Mouse (Mus musculus): ENCODE measurements around the gene Hist1h4m. TPM values are rescaled to one million over a fixed set of nuclear protein-coding genes. Genes with fewer than 3 reads are reported as not detected.
"Not testable (repeated sequence)": the region's sequence is repeated elsewhere in the genome, so short reads cannot be mapped to it uniquely, and the experiment has no call there.

Hist1h4m gene
- total and polyA plus RNA-seq, 2 experiments from 2014 or later: 1.8 to 2.3 TPM

DNA sequence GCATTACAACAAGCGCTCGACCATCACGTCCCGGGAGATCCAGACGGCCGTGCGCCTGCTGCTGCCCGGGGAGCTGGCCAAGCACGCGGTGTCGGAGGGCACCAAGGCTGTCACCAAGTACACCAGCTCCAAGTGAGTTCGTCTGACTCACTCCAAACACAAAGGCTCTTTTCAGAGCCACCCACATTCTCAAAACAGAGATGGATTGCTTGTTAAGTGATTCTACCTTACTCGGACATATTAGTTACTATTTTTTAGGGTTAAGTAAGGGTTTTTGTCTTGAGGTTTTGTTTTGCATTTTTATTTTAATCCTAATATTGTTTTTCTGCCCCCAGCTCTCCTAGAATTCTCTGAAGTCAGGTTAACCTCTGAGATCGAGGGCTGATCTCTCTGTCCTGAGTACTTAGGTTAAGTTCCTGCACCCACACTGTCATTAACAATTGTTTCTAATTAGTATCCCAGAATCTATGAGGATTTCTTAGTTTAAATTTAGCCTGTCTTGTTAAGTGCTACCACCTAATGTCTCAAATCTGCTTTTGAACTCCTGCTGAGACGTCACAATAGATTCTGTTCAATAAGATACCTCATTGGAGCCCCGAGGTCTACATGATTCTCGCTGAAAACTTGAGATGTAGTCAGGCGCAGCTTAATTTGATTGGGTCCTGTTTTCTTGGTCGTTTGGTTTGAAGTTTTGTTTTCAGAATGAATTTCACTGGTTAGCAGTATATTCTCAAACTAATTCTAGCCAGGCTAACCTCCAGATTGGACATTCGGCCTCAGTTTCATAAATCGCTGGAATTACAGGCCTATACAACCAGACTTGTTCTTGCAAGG is 23.6 kb upstream of the Hist1h4m start:
- no peak for TF ChIP-seq CTCF (IDR thresholded peaks at IDR 0.05)
- no peaks in the 10 kb centered on the region for H3K27me3 ChIP-seq (ENCODE audit: insufficient read depth, low read length)
- H3K27ac ChIP-seq (ENCODE audit: low read depth, low read length): no peak overlapping the region
- no peak overlapping the region for H3K9ac ChIP-seq (replicated peaks; ENCODE audit: low read length, poor library complexity, severe bottlenecking)
- peaks cover 4% of the 10 kb centered on the region; the same call in 1 of the 2 replicates for H3K4me1 ChIP-seq (ENCODE audit: insufficient read depth, low read length)
- peak; percentile 24 for ATAC-seq (ENCODE audit: low FRiP score)
- DNase-seq (ENCODE audit: low spot score): no peak
- 14% methylated on average over 13 of the region's 21 CpGs for WGBS
- H3K9me3 ChIP-seq (ENCODE audit: low read length): no peaks in the 10 kb centered on the region
- H3K4me3 ChIP-seq (ENCODE audit: low read depth, low read length): peak overlapping the region; percentile 36
- peak overlapping the region; percentile 52 for H3K4me2 ChIP-seq (ENCODE audit: low read depth, low read length, poor library complexity, severe bottlenecking)
- H3K36me3 ChIP-seq (ENCODE audit: insufficient read depth, low read length): no peaks in the 10 kb centered on the region

DNA sequence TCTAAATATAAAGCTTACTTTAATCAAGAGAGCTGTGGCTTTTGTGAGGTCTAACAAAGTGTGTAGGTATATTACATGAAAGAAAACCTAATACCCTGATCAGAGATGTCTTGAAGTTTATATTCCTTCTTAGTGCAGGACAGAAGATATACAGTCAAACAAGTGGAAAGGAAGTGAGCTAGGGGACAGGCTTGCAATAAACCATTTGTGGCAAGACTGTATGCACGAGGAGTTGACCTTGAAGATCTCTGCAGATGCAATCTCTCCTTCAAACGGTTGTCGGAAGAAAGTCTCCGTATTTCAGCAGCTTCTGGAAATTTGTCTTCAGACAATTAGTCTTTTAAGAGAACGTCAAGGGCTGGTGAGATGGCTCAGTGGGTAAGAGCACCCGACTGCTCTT is 21.6 kb upstream of the Hist1h4m start:
- H3K4me3 ChIP-seq (ENCODE audit: low read depth, low read length): no peak overlapping the region
- WGBS: 75% methylated on average over 6 of the region's 6 CpGs

DNA sequence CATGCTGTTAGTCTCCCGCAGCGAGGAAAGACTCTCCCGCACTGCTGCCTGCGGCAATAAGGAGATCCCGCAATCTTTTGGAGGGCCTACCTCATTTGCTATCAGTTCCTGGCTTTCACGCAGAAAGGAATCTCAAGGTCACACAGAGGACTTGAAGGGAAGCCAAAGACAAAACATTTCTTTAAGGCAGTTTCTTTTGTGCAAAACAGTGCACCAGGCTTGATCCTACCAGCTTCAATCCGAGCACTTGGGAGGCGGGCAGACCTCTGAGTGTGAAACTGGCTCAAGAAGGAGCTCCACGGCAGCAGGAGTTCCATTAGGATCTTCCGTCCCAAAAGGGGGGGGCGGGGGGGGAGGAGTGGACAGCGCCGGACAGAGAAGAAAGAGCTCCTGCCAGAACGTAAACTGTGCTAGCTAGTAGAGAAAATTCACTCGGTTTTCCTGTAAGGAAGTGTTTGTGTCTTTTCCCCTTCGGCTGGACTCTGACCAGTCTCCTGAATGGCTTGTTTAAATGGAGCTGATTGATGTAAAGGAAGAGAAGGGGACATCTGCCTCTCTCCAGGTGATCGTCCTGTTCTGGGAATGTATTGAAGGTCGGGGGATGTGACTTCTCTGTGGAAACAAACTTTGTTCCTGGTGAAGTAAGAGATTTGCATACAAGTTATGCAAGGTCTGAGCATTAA is 20.8 kb upstream of the Hist1h4m start:
- ATAC-seq (ENCODE audit: low FRiP score) (no peak), DNase-seq (ENCODE audit: low spot score) (no peak)
- WGBS: 6% methylated on average over 16 of the region's 18 CpGs
- Histone ChIP-seq H3K27ac (ENCODE audit: low read depth, low read length) (no peak overlapping the region), H3K36me3 (ENCODE audit: insufficient read depth, low read length) (no peaks in the 10 kb centered on the region), H3K4me1 (ENCODE audit: insufficient read depth, low read length) (no peaks in the 10 kb centered on the region), H3K9ac (replicated peaks; ENCODE audit: low read length, poor library complexity, severe bottlenecking) (peak overlapping the region; percentile 36; the same call in 1 of the 2 replicates), H3K4me3 (ENCODE audit: low read depth, low read length) (no peak overlapping the region), H3K4me2 (ENCODE audit: low read depth, low read length, poor library complexity, severe bottlenecking) (peak overlapping the region; percentile 29), H3K27me3 (ENCODE audit: insufficient read depth, low read length) (no peaks in the 10 kb centered on the region), H3K9me3 (ENCODE audit: low read length) (no peaks in the 10 kb centered on the region)
- no peak for TF ChIP-seq CTCF (IDR thresholded peaks at IDR 0.05)

More for the DNA sequence above, 21.6 kb upstream of the Hist1h4m start:
- ATAC-seq (ENCODE audit: low FRiP score) (no peak), DNase-seq (ENCODE audit: low spot score) (no peak)
- Histone ChIP-seq H3K27me3 (ENCODE audit: insufficient read depth, low read length) (no peaks in the 10 kb centered on the region), H3K9me3 (ENCODE audit: low read length) (no peaks in the 10 kb centered on the region), H3K4me2 (ENCODE audit: low read depth, low read length, poor library complexity, severe bottlenecking) (no peak overlapping the region), H3K27ac (ENCODE audit: low read depth, low read length) (no peak overlapping the region), H3K4me1 (ENCODE audit: insufficient read depth, low read length) (no peaks in the 10 kb centered on the region), H3K9ac (replicated peaks; ENCODE audit: low read length, poor library complexity, severe bottlenecking) (no peak overlapping the region), H3K36me3 (ENCODE audit: insufficient read depth, low read length) (no peaks in the 10 kb centered on the region)
- no peak for TF ChIP-seq CTCF (IDR thresholded peaks at IDR 0.05)

DNA sequence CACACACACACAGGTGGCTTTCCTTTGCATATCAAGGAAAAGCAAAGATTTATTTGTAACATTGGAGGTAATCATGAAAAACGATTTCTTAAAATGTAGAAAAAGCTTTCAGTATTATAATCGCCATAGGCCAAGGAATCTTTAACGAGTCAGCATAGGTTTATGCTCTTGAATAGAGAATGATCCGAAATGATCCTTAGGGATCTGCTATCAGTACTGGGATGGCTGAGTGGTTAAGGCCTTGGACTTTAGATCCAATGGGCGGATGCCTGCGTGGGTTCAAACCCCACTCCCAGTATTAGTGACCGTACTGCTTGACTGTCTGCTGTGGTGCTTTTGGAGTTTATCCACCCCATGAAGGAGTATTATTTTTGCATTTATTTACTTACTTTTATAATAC is 16.0 kb upstream of the Hist1h4m start:
- Histone ChIP-seq H3K9me3 (ENCODE audit: low read length) (no peaks in the 10 kb centered on the region), H3K4me2 (ENCODE audit: low read depth, low read length, poor library complexity, severe bottlenecking) (no peak overlapping the region), H3K27ac (ENCODE audit: low read depth, low read length) (no peak overlapping the region), H3K36me3 (ENCODE audit: insufficient read depth, low read length) (no peaks in the 10 kb centered on the region), H3K9ac (replicated peaks; ENCODE audit: low read length, poor library complexity, severe bottlenecking) (no peak overlapping the region), H3K4me1 (ENCODE audit: insufficient read depth, low read length) (no peaks in the 10 kb centered on the region), H3K4me3 (ENCODE audit: low read depth, low read length) (no peak overlapping the region), H3K27me3 (ENCODE audit: insufficient read depth, low read length) (no peaks in the 10 kb centered on the region)
- no peak for DNase-seq (ENCODE audit: low spot score)
- 94% methylated on average over 7 of the region's 7 CpGs for WGBS
- no peak for TF ChIP-seq CTCF (IDR thresholded peaks at IDR 0.05)
- no peak for ATAC-seq (ENCODE audit: low FRiP score)

DNA sequence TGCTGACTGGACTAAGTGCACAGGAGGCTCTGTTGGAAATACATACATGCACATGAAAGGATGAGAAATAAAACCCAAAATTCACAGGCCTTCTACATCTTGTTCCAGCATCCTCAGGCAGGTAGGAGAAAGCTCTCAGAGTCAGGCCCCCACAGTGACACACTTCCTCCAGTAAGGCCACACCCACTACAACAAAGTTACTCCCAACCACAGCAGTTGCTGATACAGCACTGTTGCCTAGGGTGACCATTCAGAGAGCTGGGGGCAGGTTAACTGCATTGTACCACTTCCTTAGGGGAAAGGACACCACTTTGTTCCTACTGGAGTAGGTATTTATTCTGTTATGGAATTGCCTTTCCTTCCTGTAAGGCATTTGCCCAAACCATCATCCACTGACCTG is 14.4 kb upstream of the Hist1h4m start:
- H3K36me3 ChIP-seq (ENCODE audit: insufficient read depth, low read length); H3K9me3 ChIP-seq (ENCODE audit: low read length); H3K27me3 ChIP-seq (ENCODE audit: insufficient read depth, low read length); H3K4me1 ChIP-seq (ENCODE audit: insufficient read depth, low read length); ATAC-seq (ENCODE audit: low FRiP score); H3K4me3 ChIP-seq (ENCODE audit: low read depth, low read length); H3K27ac ChIP-seq (ENCODE audit: low read depth, low read length); H3K4me2 ChIP-seq (ENCODE audit: low read depth, low read length, poor library complexity, severe bottlenecking); DNase-seq (ENCODE audit: low spot score); H3K9ac ChIP-seq (replicated peaks; ENCODE audit: low read length, poor library complexity, severe bottlenecking): not testable (repeated sequence)

DNA sequence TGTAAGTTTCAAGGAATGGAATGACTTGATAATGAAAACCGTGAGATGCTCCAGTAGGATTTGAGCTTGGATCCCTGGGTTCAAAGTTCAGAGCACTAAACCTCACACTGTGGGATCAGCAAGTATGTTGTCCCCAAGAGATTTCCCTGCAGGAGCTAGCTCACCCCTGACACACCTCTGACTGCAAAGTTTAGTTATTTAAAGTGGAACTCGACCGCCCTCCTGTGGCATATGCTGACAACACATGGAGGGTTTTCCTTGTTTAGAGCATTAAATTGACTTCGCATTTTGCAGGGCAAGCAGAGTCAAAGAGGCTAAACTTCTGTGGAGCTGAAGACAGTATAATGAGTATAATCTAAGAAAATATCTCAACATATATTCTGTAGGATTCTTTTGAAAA is 8.5 kb upstream of the Hist1h4m start:
- not testable (repeated sequence) for H3K4me1 ChIP-seq (ENCODE audit: insufficient read depth, low read length); H3K9ac ChIP-seq (replicated peaks; ENCODE audit: low read length, poor library complexity, severe bottlenecking); H3K27me3 ChIP-seq (ENCODE audit: insufficient read depth, low read length); H3K4me2 ChIP-seq (ENCODE audit: low read depth, low read length, poor library complexity, severe bottlenecking); DNase-seq (ENCODE audit: low spot score); H3K4me3 ChIP-seq (ENCODE audit: low read depth, low read length); H3K27ac ChIP-seq (ENCODE audit: low read depth, low read length); H3K36me3 ChIP-seq (ENCODE audit: insufficient read depth, low read length); H3K9me3 ChIP-seq (ENCODE audit: low read length)
- peak; percentile 76 for ATAC-seq (ENCODE audit: low FRiP score)
- no CpG with 5 or more reads among the region's 4 CpGs for WGBS

DNA sequence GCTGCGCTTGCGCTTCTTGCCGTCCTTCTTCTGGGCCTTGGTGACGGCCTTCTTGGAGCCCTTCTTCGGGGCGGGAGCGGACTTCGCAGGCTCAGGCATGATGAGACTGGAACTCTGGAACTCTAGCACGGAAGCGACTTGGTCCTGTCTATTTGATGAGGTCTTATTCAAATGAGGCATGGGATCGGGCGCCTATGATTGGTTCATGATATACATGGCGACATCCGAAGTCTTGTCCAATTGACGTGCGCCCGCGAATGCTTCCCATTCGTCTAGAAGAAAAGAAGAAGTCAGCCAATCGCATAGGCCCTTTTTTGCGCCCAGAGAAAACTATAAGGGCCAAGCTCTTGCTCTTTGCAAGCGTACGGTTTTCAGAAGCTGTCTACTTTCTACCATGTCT is 1.5 kb upstream of the Hist1h4m start, which contains the start of the genes Hist1h2bq and Hist1h2ao:
Gene Hist1h2bq, minus strand, starts transcription at position 125 of the 400 bp plus-strand sequence.
Gene Hist1h2ao, plus strand, starts transcription at position 393 of the 400 bp plus-strand sequence.
- H3K4me2 ChIP-seq (ENCODE audit: low read depth, low read length, poor library complexity, severe bottlenecking); H3K4me1 ChIP-seq (ENCODE audit: insufficient read depth, low read length); H3K36me3 ChIP-seq (ENCODE audit: insufficient read depth, low read length); H3K4me3 ChIP-seq (ENCODE audit: low read depth, low read length); H3K27me3 ChIP-seq (ENCODE audit: insufficient read depth, low read length); H3K9me3 ChIP-seq (ENCODE audit: low read length); DNase-seq (ENCODE audit: low spot score); H3K27ac ChIP-seq (ENCODE audit: low read depth, low read length); H3K9ac ChIP-seq (replicated peaks; ENCODE audit: low read length, poor library complexity, severe bottlenecking): not testable (repeated sequence)
- WGBS: no CpG with 5 or more reads among the region's 23 CpGs
- peak; percentile 97 for ATAC-seq (ENCODE audit: low FRiP score)

DNA sequence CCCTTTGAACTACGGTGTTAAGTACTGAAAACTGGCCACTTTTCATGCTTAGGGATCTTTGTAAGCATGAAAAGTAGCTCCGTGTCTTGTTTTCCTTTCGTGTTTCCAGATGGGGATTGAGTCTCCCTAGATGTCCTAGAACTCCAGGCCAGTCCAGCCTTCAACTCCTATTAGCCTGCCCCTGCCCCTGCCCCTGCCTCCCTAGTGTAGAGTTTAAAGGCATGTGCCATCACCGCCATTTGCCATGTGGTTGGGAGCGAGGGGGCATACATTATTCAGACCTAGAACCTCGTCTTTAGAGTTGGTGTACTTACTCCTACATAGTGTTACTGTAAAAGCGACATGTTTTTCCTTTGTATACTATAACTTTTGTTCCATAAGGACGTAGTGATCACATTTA is 472 bp upstream of the Hist1h4m start:
- H3K36me3 ChIP-seq (ENCODE audit: insufficient read depth, low read length); H3K4me1 ChIP-seq (ENCODE audit: insufficient read depth, low read length); H3K9me3 ChIP-seq (ENCODE audit: low read length); H3K4me3 ChIP-seq (ENCODE audit: low read depth, low read length); H3K4me2 ChIP-seq (ENCODE audit: low read depth, low read length, poor library complexity, severe bottlenecking); DNase-seq (ENCODE audit: low spot score); H3K27ac ChIP-seq (ENCODE audit: low read depth, low read length); H3K27me3 ChIP-seq (ENCODE audit: insufficient read depth, low read length); H3K9ac ChIP-seq (replicated peaks; ENCODE audit: low read length, poor library complexity, severe bottlenecking): not testable (repeated sequence)
- no CpG with 5 or more reads among the region's 8 CpGs for WGBS
- ATAC-seq (ENCODE audit: low FRiP score): peak; percentile 28; the same call in 1 of the 2 replicates
